Mouse (Mus musculus) MEL (cell line): ENCODE measurements around the gene Eva1b.

Experiments
- CHD2 ChIP-seq: IDR thresholded peaks from 2 replicates; pipeline ENCODE4 v1.6.1; 2011; ENCODE audit warnings: low read length, improper control_type of control experiment
- CTCF ChIP-seq, 3 experiments: IDR thresholded peaks in 2 of 3; conservative IDR thresholded peaks in 1 of 3; 2 replicates each; pipeline ENCODE4 v1.5.1; 2011 to 2012; ENCODE audit warnings: low read length in 3 of 3, low read depth in 2 of 3, mild to moderate bottlenecking in 2 of 3, improper control_type of control experiment in 1 of 3, inconsistent platforms in 1 of 3, mixed read lengths in 1 of 3, moderate library complexity in 1 of 3; ENCODE audit not compliant: control insufficient read depth in 1 of 3, insufficient read depth in 1 of 3, poor library complexity in 1 of 3, severe bottlenecking in 1 of 3
- EP300 ChIP-seq, 2 experiments: IDR thresholded peaks; 2 replicates each; pipeline ENCODE4 v1.6.1; 2011; ENCODE audit warnings: improper control_type of control experiment in 2 of 2, low read length in 2 of 2, low read depth in 1 of 2, mild to moderate bottlenecking in 1 of 2
- GATA1 ChIP-seq: IDR thresholded peaks from 2 replicates; pipeline ENCODE4 v1.6.1; 2011; ENCODE audit warnings: low read depth, low read length, improper control_type of control experiment
- MYC ChIP-seq: IDR thresholded peaks from 2 replicates; pipeline ENCODE4 v1.6.1; 2011; ENCODE audit warnings: low read depth, mild to moderate bottlenecking, low read length, improper control_type of control experiment, moderate library complexity
- POLR2A ChIP-seq, 2 experiments: IDR thresholded peaks; 2 replicates each; pipeline ENCODE4 v1.6.1; 2011 to 2012; ENCODE audit warnings: low read length in 2 of 2, mild to moderate bottlenecking in 2 of 2, control low read depth in 1 of 2, improper control_type of control experiment in 1 of 2, low read depth in 1 of 2, moderate library complexity in 1 of 2; ENCODE audit not compliant: control insufficient read depth in 1 of 2, insufficient read depth in 1 of 2, poor library complexity in 1 of 2
- TAL1 ChIP-seq: IDR thresholded peaks from 2 replicates; pipeline ENCODE4 v1.6.1; 2012; ENCODE audit warnings: mild to moderate bottlenecking, inconsistent platforms, low read length, moderate library complexity, mixed read lengths
- TCF12 ChIP-seq: IDR thresholded peaks from 2 replicates; pipeline ENCODE4 v1.6.1; 2014; ENCODE audit warnings: low read depth, mild to moderate bottlenecking, inconsistent platforms, low read length, improper control_type of control experiment, moderate library complexity
- ZC3H11A ChIP-seq: IDR thresholded peaks from 2 replicates; pipeline ENCODE4 v1.6.1; 2012; ENCODE audit warnings: low read depth, mild to moderate bottlenecking, inconsistent platforms, low read length, improper control_type of control experiment
- ZKSCAN1 ChIP-seq: IDR thresholded peaks from 2 replicates; pipeline ENCODE4 v1.6.1; 2012; ENCODE audit warnings: low read depth, mild to moderate bottlenecking, inconsistent platforms, low read length, improper control_type of control experiment, moderate library complexity
- ZNF384 ChIP-seq: IDR thresholded peaks from 2 replicates; pipeline ENCODE4 v1.6.1; 2012; ENCODE audit warnings: low read depth, mild to moderate bottlenecking, inconsistent platforms, low read length, improper control_type of control experiment

GRCm38 (mm10) chr4:126168851-126169250 is 21.3 kb downstream of the Eva1b start:
- TF ChIP-seq CTCF (IDR thresholded peaks at IDR 0.05 in 2 of 3, conservative IDR thresholded peaks at IDR 0.05 in 1 of 3; ENCODE audit: control insufficient read depth in 1 of 3, insufficient read depth in 1 of 3, low read depth in 2 of 3, low read length in 3 of 3, poor library complexity in 1 of 3, severe bottlenecking in 1 of 3) = no peak
- TF ChIP-seq EP300 (IDR thresholded peaks at IDR 0.05; ENCODE audit: low read depth in 1 of 2, low read length in 2 of 2) = no peak
- TF ChIP-seq POLR2A (IDR thresholded peaks at IDR 0.05; ENCODE audit: control insufficient read depth in 1 of 2, insufficient read depth in 1 of 2, low read depth in 1 of 2, low read length in 2 of 2, poor library complexity in 1 of 2) = no peak
- no peak for TF ChIP-seq TCF12
- no peak for TF ChIP-seq ZKSCAN1
- no peak for TF ChIP-seq MYC
- no peak for TF ChIP-seq ZC3H11A
- no peak for TF ChIP-seq GATA1
- TF ChIP-seq TAL1 = no peak
- no peak for TF ChIP-seq CHD2
- no peak for TF ChIP-seq ZNF384
